Mouse (Mus musculus) liver, adult 2 months (tissue): ENCODE results near the gene Grap.

Source experiments
- CTCF ChIP-seq: fragments of 200-500 bp; IDR thresholded peaks from 2 replicates; pipeline ENCODE4 v1.5.1; 2011; ENCODE audit warnings: low read depth, low read length, control low read depth
- POLR2A ChIP-seq: fragments of 200-500 bp; IDR thresholded peaks from 2 replicates; pipeline ENCODE4 v1.6.1; 2011; ENCODE audit warnings: low read length, control low read depth; ENCODE audit not compliant: insufficient read depth; ENCODE audit errors: extremely low read depth

DNA sequence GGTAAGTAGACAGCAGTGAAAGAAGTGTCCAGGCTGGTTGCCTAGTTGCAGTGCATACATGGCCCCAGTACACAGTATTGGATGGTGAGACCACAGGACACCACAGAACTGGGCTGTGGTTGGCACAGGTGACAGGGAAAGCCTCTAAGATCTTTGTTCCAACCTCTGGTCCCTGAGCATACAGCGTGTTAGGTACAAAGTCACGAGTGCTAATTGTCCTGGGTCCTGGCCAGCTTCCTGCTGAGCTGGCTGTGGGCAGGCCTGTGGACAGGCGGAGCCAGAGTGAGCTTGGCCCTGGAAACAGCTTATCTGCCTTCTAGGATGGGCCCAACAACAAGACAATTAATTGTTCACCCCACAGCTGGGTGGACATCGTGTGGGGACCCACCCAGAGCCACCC lies 46.9 kb downstream of the Grap start:
- TF ChIP-seq POLR2A (no peak), CTCF (no peak)
